Mouse (Mus musculus) layer of hippocampus, postnatal 36 days (tissue): ENCODE results near the gene Tmsb15l. TPM values are rescaled to one million over a fixed set of nuclear protein-coding genes. Genes with fewer than 3 reads are reported as not detected.
"Not testable (repeated sequence)": the region's sequence is repeated elsewhere in the genome, so short reads cannot be mapped to it uniquely, and the experiment has no call there.

ENCODE experiments used
- DNase-seq, 2 experiments: peaks; one replicate each; pipeline ENCODE4 v3.0.0; 2022
- total RNA-seq, 2 experiments: library from RNA; stranded (reverse); gene quantifications; 2 replicates each; pipeline ENCODE4 v1.2.3; 2021

The Tmsb15l gene
- 1 to 10 TPM; 2.2 to 5.6 TPM for total RNA-seq

- peak; percentile 28 to 70 for DNase-seq
These were observed at the start of gene Tmsb15l, which contains the start of gene Tmsb15b1 for GRCm38 (mm10) chrX:136976424-136977084. Tmsb15l (minus strand) TSS chrX:136976869. Tmsb15b1 (minus strand) TSS chrX:136976874.

DNA sequence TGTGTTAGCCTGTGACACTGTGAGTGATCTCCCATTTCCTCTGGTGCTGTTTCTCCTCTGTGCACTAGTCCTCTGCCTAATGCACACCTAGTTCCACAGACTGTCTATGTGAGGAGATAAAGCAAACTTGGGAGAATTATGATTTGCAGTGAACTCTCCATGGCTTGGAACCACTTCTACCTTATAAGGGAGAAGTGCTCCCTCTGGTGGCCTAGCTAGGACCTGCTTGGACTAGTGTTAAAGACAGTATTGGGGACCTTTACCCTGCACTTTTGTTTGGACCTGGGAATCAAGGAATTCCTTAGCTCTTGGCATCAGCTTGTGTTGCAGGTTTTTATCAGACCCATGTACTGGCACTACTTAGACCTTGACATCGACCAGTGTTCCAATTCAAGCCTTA, 42.6 kb upstream of the Tmsb15l start:
- DNase-seq: peak; percentile 20 to 38

DNA sequence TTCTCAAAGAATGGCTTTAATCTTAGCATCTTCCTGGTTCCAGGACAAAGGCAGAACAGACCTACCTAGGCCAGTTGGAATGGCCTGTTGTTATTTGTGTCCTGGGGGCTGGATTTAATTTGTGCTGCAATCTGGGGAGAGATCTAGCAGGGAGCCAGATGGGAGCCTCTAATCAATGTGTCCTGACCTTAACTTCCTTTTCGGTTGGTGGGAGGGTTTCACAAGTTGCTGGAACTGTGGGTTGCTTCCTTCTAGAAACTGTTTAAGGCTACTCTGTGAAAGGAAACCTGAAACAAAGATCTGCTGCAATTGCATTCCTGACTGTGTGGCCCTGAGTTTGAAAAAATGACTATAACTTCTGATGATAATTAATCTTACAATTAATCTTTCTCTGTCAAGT, 41.0 kb upstream of the Tmsb15l start:
- no peak for DNase-seq

GRCm38 (mm10) chrX:137015099-137015709, 38.5 kb upstream of the Tmsb15l start:
- DNase-seq: peak; percentile 21 to 27

GRCm38 (mm10) chrX:136996256-136996655, 19.6 kb upstream of the Tmsb15l start:
- no peak for DNase-seq

GRCm38 (mm10) chrX:136993641-136994040, 17.0 kb upstream of the Tmsb15l start:
- no peak for DNase-seq

GRCm38 (mm10) chrX:136992978-136993547, 16.4 kb upstream of the Tmsb15l start, which contains the start of gene Zcchc18:
Zcchc18 (plus strand) TSS chrX:136993155.
- peak; percentile 79 to 85 for DNase-seq

GRCm38 (mm10) chrX:136992191-136992965, 15.7 kb upstream of the Tmsb15l start:
- DNase-seq: no peak

- no peak for DNase-seq
These were observed 14.6 kb upstream of the Tmsb15l start for GRCm38 (mm10) chrX:136991274-136991673.

GRCm38 (mm10) chrX:136986039-136986438, 9.4 kb upstream of the Tmsb15l start:
- DNase-seq: no peak

DNA sequence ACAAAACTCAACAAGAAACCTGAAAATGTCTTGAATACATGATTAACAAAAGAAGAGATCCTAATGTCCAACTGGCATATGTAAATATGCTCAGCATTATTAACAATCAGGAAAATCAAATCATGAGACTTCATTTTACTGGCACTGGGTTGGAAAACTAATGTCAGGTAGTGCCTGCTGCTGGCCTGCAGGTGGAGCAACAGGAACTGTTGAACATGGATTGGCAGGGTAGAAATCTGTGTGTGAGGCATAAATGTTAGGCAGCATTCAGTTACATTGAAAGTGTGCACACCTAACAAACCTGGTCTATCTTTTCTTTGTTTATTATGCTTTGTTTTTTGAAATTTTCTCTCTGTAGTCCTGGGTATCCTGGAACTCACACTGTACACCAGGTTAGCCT, 1.9 kb upstream of the Tmsb15l start:
- DNase-seq: no peak

DNA sequence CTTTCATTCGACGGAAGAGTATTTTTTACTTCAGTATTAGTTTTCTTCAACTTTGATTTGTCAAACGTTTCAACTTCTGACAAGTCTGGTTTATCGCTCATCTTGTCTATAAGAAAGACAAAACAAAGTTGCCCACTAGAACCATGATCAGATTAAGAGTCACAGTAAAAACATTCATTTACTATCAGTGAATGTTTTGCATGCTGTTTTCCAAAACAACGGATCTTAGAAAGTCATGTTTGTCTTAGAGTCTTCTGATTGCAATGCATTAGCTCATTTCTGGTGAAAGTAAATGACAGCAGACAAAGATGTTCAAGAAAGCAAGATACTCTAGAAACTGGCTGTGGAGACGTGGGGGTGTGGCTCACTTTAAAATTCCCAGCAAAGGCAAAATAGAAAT, 1.3 kb downstream of the Tmsb15l start, which contains the start of gene Tmsb15b2:
Tmsb15b2 (minus strand) TSS at position 101 of the 400 bp plus-strand sequence.
- not testable (repeated sequence) for DNase-seq

- DNase-seq: no peak
These were observed 17.0 kb downstream of the Tmsb15l start for GRCm38 (mm10) chrX:136959688-136960087.

DNA sequence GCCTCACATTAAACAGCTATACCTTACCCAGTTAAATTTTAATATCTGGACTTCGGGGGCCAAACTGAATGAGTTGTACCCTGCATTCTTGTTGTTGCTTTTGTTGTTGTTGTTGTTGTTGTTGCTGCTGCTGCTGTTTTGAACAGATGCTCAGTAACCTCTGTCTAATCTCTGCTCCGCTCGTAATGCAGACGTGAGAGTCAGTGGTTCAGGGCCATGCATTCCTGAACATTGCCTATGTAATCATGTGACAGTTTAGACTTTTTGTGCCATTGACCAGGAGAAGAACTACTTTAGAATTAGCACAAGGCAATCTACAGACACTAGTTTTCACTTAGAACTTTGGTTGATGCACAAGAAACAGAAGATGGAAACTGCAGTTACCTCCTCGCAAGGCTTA, 18.4 kb downstream of the Tmsb15l start:
- DNase-seq: not testable (repeated sequence)

DNA sequence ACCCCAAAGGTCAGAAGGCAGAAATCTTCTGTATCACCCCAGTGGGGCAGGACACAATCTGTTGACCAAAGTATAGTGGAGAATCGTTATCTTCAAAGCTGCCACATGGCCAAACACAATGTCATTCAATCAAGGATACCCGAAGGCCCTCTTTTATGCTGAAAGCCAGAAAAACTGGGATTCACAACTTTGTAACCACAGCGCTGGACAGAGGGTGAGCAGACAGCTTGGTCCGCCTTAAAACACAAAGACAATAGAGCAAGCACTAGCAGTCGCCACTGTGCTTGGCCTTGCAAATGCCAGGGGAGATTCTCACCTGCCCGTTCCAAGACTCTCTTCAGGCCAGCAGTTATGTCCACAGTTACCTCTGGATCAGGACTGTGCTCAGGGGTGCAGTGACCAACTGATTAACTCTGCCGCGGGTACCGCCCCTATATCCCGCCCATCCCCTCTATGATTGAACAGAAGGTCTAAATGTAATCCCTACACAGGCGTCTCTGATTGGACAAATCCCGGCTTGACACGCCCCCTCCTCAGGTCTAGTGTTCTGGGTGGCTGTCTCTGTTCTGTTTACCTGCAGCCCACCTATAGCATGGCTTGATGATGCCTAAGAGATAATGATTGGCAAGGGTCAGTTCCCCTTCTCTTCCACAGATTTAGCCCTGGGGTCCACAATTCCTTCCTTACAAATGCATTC, 18.9 kb downstream of the Tmsb15l start:
- DNase-seq: peak; percentile 58 to 67

DNA sequence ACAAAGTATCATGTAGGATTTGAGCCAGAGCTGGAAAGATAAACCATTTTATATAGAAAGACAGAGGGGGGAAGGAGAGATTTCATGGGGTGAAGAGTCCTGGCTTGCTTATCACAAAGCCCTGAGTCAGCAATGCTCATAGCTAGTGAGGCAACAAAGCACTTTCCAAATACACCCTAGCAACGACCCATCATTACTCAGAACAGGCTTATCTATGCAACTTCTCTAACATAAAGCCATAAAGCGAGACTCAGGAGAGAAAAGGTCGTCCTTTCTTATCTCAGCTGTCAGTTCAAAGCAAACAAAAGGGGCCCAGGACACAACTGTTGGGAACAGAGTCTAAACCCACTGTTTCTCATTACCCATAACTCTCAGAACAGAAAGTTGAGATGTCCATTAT, 38.7 kb downstream of the Tmsb15l start:
- no peak for DNase-seq

DNA sequence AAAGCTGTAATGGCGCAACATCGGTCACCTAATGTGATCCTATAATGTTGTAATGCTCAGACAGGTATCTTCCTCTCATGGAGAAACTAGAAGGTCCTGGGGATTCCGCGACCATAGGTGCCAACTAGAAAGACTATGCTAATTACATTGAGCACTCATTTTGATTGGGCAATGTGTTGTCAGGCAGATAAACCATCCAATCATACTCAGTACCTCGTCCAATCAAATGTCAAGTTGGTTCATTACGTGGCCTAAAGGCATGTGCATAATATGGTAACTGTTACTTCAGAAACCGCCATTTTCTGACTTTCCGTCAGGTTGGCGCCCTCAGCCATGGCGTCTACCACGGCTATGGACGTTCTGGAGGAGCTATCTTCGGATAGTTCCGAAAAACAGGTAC, 49.6 kb downstream of the Tmsb15l start, which contains the start of gene H2bfm:
H2bfm (plus strand) TSS at position 295 of the 400 bp plus-strand sequence.
- no peak for DNase-seq

- DNase-seq: no peak
These were observed 50.8 kb downstream of the Tmsb15l start for GRCm38 (mm10) chrX:136925863-136926262.
